Comparison of ENCODE assay signal across 10 mouse cellular contexts in the genomic region with DNA sequence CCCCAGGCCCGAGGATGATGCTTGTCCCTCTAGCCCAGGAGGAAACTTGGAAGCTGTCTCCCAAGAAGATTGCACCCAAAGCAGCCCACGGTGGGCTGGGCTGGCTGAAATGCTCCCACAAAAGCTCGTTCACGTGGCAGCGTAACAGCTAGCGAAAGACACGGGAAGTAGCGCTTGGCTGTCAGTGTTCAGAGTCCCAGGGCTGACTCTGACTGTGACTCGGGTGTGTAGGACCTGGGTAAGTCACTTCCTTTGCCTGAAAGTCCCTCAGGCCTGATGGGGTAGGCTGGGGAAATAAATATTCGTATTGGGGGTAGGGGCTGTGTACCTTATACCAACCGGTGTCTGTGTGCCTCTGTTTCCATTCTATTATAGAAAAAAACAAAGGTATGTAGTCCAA. TPM values are rescaled to one million over a fixed set of nuclear protein-coding genes. Genes with fewer than 3 reads are reported as not detected.
DNase-seq lines count a peak whose midpoint lies in the region; ATAC-seq lines count a peak whose summit lies in the region.
"Had no signal": no experiment of that assay in that cellular context is flagged by ENCODE, and none has a peak within 500 bp of the region (broad histone marks: within the 10 kb centered on the region; RNA-seq: fewer than 3 reads in every experiment).

No protein-coding gene starts in this region.

- peaks cover 11% of the 10 kb centered on the region for H3K4me1 ChIP-seq in heart, embryonic 16.5 days (ENCODE audit: control insufficient read depth, insufficient read depth, low read length)
- H3K4me1 ChIP-seq in liver, embryonic 16.5 days (ENCODE audit: control insufficient read depth, low read depth, low read length): peaks cover 3% of the 10 kb centered on the region; the same call in 1 of the 2 replicates

- peaks cover 68% of the 10 kb centered on the region for H3K27me3 ChIP-seq in heart, embryonic 16.5 days (ENCODE audit: control insufficient read depth, insufficient read depth, low read length)
- peaks cover 67% of the 10 kb centered on the region for H3K27me3 ChIP-seq in liver, embryonic 16.5 days (ENCODE audit: control insufficient read depth, insufficient read depth, low read depth, low read length)

- 9% methylated on average over 11 of the region's 11 CpGs for whole genome bisulfite sequencing in heart, embryonic 16.5 days
- WGBS in liver, embryonic 16.5 days (ENCODE audit: insufficient replicate concordance): 5% methylated on average over 11 of the region's 11 CpGs

- no peak for ATAC-seq in heart, embryonic 16.5 days (replicated peaks; ENCODE audit: extremely low read depth, insufficient read depth, low FRiP score)
- peak; percentile 69 for ATAC-seq in CD4-positive, CD25-positive, alpha-beta regulatory T cell, adult 4 months
- ATAC-seq in hematopoietic stem cell, adult 5-6 weeks (replicated peaks in 1 of 2; ENCODE audit: insufficient read depth in 1 of 2, low FRiP score in 2 of 2, low TSS enrichment in 1 of 2, low read depth in 1 of 2, poor library complexity in 2 of 2, severe bottlenecking in 2 of 2): 0 out of 4 replicates have a peak, but pooled peaks have one; percentile 20 to 29
- ATAC-seq in liver, embryonic 16.5 days (ENCODE audit: low read depth): no peak

- no peak for DNase-seq in heart, postnatal 25 days (ENCODE audit: low spot score)
- DNase-seq in layer of hippocampus, adult 9-10 months (ENCODE audit: low spot score): no peak
- DNase-seq in left cerebral cortex, postnatal 14 days (ENCODE audit: low spot score in 2 of 2): no peak
- no peak for DNase-seq in left cerebral cortex, postnatal 10 days (ENCODE audit: extremely low spot score in 1 of 2, low spot score in 2 of 2)
- DNase-seq: lung, postnatal 14 days; right cerebral cortex, adult 18-20 months had no signal

- H3K27ac ChIP-seq in heart, embryonic 16.5 days (ENCODE audit: low read length): no peak overlapping the region
- H3K27ac ChIP-seq in liver, embryonic 16.5 days (ENCODE audit: low read length): no peak overlapping the region

- H3K4me3 ChIP-seq in heart, embryonic 16.5 days (ENCODE audit: low read length): peak overlapping the region; percentile 53
- H3K4me3 ChIP-seq in liver, embryonic 16.5 days (ENCODE audit: low read depth, low read length): peak overlapping the region; percentile 38; the same call in 1 of the 2 replicates

- H3K4me2 ChIP-seq in heart, embryonic 16.5 days (ENCODE audit: low read depth, low read length): peak overlapping the region; percentile 70
- H3K4me2 ChIP-seq in liver, embryonic 16.5 days (ENCODE audit: low read depth, low read length): peak overlapping the region; percentile 53

- no peaks in the 10 kb centered on the region for H3K36me3 ChIP-seq in heart, embryonic 16.5 days (ENCODE audit: control insufficient read depth, insufficient read depth)
- H3K36me3 ChIP-seq in liver, embryonic 16.5 days (ENCODE audit: control insufficient read depth, insufficient read depth): no peaks in the 10 kb centered on the region

- H3K9ac ChIP-seq in heart, embryonic 16.5 days (ENCODE audit: low read length): no peak overlapping the region
- no peak overlapping the region for H3K9ac ChIP-seq in liver, embryonic 16.5 days (ENCODE audit: low read depth, low read length)

- intact Hi-C loops in heart, postnatal 25 days (cut with DNase I): no loop called here
- intact Hi-C loops in left cerebral cortex, postnatal 14 days (cut with DNase I): no loop called here
- intact Hi-C loops in left cerebral cortex, postnatal 10 days (cut with DNase I): no loop called here

- H3K9me3 ChIP-seq in heart, embryonic 16.5 days (replicated peaks; ENCODE audit: control insufficient read depth, low read length): no peaks in the 10 kb centered on the region
- no peaks in the 10 kb centered on the region for H3K9me3 ChIP-seq in liver, embryonic 16.5 days (replicated peaks; ENCODE audit: control insufficient read depth, low read length)

RNA-seq across cellular contexts. Expression of a gene that starts 0.7 kb away (rescaled TPM):
- polyA plus RNA-seq in heart, embryonic 16.5 days (2015; fragmentation: Nextera tagmentation; extraction: Ambion mirVana): 0.41 and 0.46 TPM in 2 replicates
- total RNA-seq in heart, postnatal 25 days (2021): not detected
- polyA plus RNA-seq in CD4-positive, CD25-positive, alpha-beta regulatory T cell, adult 4 months (2017; shearing (Covaris generic)): 1 to 10 TPM; 2.2 TPM
- total RNA-seq in hematopoietic stem cell, adult 5-6 weeks (2017): 0.45 and 1.1 TPM in 2 replicates
- 0.15 and 0.18 TPM in 2 replicates for polyA plus RNA-seq in liver, embryonic 16.5 days (2015; fragmentation: Nextera tagmentation; extraction: Ambion mirVana)
- under 1 TPM in 1 of 2 experiments, not detected in 1; 0.13 TPM for total RNA-seq in left cerebral cortex, postnatal 14 days (2021)
- total RNA-seq in left cerebral cortex, postnatal 10 days (2021): not detected

RNA-seq across cellular contexts. Expression of a gene that starts 35.5 kb away (rescaled TPM):
- polyA plus RNA-seq in heart, embryonic 16.5 days (2015; fragmentation: Nextera tagmentation; extraction: Ambion mirVana): 3.8 and 4.3 TPM in 2 replicates
- total RNA-seq in heart, postnatal 25 days (2021): 10 to 100 TPM; 13.3 to 16.7 TPM
- polyA plus RNA-seq in CD4-positive, CD25-positive, alpha-beta regulatory T cell, adult 4 months (2017; shearing (Covaris generic)): under 1 TPM in 1 of 2 experiments, not detected in 1; 0.09 TPM
- total RNA-seq in hematopoietic stem cell, adult 5-6 weeks (2017): 6.6 and 8.1 TPM in 2 replicates
- 0.84 and 1.1 TPM in 2 replicates for polyA plus RNA-seq in liver, embryonic 16.5 days (2015; fragmentation: Nextera tagmentation; extraction: Ambion mirVana)
- 10 to 100 TPM; 46.4 to 49.4 TPM for total RNA-seq in left cerebral cortex, postnatal 14 days (2021)
- 10 to 100 TPM; 52.4 to 53.7 TPM for total RNA-seq in left cerebral cortex, postnatal 10 days (2021)

Comparison
In these comparisons a context has a peak if more than half of its experiments do, and no peak if none do; other contexts are left out.
1. ATAC-seq: peak in CD4-positive, CD25-positive, alpha-beta regulatory T cell, adult 4 months (single experiment) and hematopoietic stem cell, adult 5-6 weeks (2 of 2); none in heart, embryonic 16.5 days (single experiment) and liver, embryonic 16.5 days (single experiment).